Mouse (Mus musculus): ENCODE data around the gene Ctss. TPM values are rescaled to one million over a fixed set of nuclear protein-coding genes. Genes with fewer than 3 reads are reported as not detected.

Gene Ctss
- polyA plus RNA-seq, 1 experiment from 2014 or later: 3.2 TPM

Other genes with a start within 250 kb of the Ctss start
- gene Mindy1, start 245.4 kb upstream of the Ctss start, polyA plus RNA-seq (2016; fragmentation: Nextera tagmentation; extraction: Ambion mirVana): 29.2 and 37.6 TPM in 2 replicates
- gene Prune1, start 244.7 kb upstream of the Ctss start, polyA plus RNA-seq (2016; fragmentation: Nextera tagmentation; extraction: Ambion mirVana): 25.2 and 27.9 TPM in 2 replicates
- 1.5 and 1.9 TPM in 2 replicates for gene Anxa9, start 219.6 kb upstream of the Ctss start, polyA plus RNA-seq (2016; fragmentation: Nextera tagmentation; extraction: Ambion mirVana)
- gene Cers2, start 212.0 kb upstream of the Ctss start, polyA plus RNA-seq (2016; fragmentation: Nextera tagmentation; extraction: Ambion mirVana): 116 and 120 TPM in 2 replicates
- gene Setdb1, start 169.6 kb upstream of the Ctss start, polyA plus RNA-seq (2016; fragmentation: Nextera tagmentation; extraction: Ambion mirVana): 52.3 and 61.9 TPM in 2 replicates
- gene 4930558C23Rik, start 123.9 kb upstream of the Ctss start, polyA plus RNA-seq (2016; fragmentation: Nextera tagmentation; extraction: Ambion mirVana): not detected in 2 replicates
- gene Arnt, start 92.4 kb upstream of the Ctss start, polyA plus RNA-seq (2016; fragmentation: Nextera tagmentation; extraction: Ambion mirVana): 30.0 and 34.1 TPM in 2 replicates
- gene Ctsk, start 27.5 kb upstream of the Ctss start, polyA plus RNA-seq (2016; fragmentation: Nextera tagmentation; extraction: Ambion mirVana): 2.4 and 4.5 TPM in 2 replicates
- not detected in 2 replicates for gene Hormad1, start 32.9 kb downstream of the Ctss start, polyA plus RNA-seq (2016; fragmentation: Nextera tagmentation; extraction: Ambion mirVana)
- 31.4 and 34.2 TPM in 2 replicates for gene Golph3l, start 62.1 kb downstream of the Ctss start, polyA plus RNA-seq (2016; fragmentation: Nextera tagmentation; extraction: Ambion mirVana)
- gene Ensa, start 98.2 kb downstream of the Ctss start, polyA plus RNA-seq (2016; fragmentation: Nextera tagmentation; extraction: Ambion mirVana): 90.1 and 101 TPM in 2 replicates
- 41.9 and 47.6 TPM in 2 replicates for gene Mcl1, start 132.0 kb downstream of the Ctss start, polyA plus RNA-seq (2016; fragmentation: Nextera tagmentation; extraction: Ambion mirVana)
- gene Adamtsl4, start 161.1 kb downstream of the Ctss start, polyA plus RNA-seq (2016; fragmentation: Nextera tagmentation; extraction: Ambion mirVana): 0.78 and 1.4 TPM in 2 replicates
- gene Ecm1, start 212.8 kb downstream of the Ctss start, polyA plus RNA-seq (2016; fragmentation: Nextera tagmentation; extraction: Ambion mirVana): 18.1 and 19.5 TPM in 2 replicates
- gene Tars2, start 233.4 kb downstream of the Ctss start, polyA plus RNA-seq (2016; fragmentation: Nextera tagmentation; extraction: Ambion mirVana): 54.1 and 64.4 TPM in 2 replicates